Mouse (Mus musculus) mouse trophoblast stem cell (cell line): ENCODE results near the gene Dpysl4.

ENCODE experiments used
- in situ Hi-C, 2 experiments: fragments of 300-500 bp; cut with MseI, MboI; formaldehyde crosslinking; loops; 2 replicates in 1 of 2; 3 replicates in 1 of 2; pipeline ENCODE4 v1.15.1; 2025

Gene Dpysl4

DNA sequence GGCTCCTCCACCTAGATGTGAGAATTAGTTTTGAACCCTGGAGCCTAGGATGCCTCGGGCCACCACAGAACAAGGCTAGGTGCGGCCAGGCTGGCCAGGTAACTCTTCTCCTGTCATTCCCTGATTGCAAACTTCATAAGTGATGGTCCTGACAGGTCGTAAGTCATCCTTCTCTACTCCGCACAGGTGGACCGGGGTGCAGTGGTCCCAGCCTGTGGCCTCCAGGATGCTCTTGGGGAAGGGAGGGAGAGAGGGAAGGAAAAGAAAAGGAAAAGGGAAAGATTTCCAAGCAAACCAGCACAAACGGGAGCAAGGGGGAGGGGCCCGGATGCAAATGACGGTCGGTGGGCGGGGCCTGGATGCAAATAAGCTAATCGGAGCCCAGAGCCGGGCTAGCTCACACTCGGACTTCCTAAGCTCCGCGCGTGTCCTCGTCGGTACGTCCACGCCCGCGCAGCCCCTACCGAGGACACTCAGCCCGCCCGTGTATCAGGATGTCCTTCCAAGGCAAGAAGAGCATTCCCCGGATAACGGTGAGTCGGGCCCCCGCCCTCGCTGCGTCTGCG is at the start of gene Dpysl4:
Dpysl4 (plus strand) TSS at position 373 of the 566 bp plus-strand sequence.
- in situ Hi-C loops: no loop called here

DNA sequence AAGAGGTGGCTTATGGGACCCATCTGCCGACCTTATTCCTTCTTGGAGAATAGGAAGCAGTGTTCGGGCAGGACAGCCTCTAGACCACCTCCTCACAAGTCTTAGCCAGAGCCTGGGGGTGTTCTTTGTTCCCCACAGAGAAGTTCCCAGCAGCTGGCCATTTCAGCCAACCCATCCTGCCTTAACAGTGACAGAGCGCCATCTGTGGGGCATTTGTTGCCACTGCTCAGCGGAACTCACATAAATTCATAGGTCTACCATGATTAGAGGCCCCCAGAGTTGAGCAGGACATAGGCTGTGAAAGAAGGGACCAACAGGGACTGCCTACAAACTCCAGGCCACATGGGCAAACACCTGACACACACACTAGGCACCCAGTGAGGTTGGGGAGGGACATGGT is 22.4 kb upstream of the Dpysl4 start:
- in situ Hi-C loops: no loop called here

- in situ Hi-C loops: no loop called here
Measured at GRCm38 (mm10) chr7:139068182-139068623, 17.6 kb upstream of the Dpysl4 start.

DNA sequence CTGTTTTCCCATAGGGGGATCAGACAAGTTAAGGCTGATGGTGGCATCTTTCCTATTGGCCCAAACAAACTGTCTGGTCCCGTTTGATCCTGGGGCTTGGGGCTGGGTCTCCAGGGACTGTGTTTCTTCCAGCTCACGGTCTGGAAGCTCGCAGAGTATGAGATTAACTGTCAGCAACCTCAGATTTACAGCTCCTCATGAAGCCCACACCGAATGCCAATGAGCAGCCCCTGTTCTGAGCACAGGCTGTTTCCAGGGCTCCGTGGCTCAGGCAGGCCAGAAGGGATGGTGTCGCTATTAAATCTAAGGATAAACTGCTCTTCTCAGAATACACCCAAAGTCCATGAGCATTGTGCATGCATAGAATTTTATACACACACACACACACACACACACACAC is 11.6 kb upstream of the Dpysl4 start:
- in situ Hi-C loops: no loop called here

- in situ Hi-C loops: no loop called here
Measured at GRCm38 (mm10) chr7:139075054-139075794, 10.6 kb upstream of the Dpysl4 start.

DNA sequence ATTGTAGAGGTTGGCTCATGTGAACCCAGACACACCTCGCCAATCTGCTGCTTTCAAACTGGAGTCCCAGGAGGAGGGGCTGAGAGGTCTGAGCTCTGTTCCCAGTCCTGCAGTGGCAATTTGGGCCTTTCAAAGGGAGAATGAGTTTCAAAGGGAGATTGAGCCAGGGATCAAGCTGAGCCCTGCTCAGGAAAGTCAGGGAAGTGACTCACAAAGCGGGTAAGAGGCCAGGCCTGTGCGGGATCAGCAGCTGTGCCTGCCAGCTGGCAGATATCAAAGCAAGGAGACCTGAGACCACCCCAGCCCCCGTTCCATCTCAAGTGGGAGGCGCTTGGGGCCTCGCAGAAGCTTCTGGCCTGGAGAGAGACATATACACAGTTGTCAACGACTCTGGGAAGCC is 8.5 kb upstream of the Dpysl4 start:
- in situ Hi-C loops: no loop called here

DNA sequence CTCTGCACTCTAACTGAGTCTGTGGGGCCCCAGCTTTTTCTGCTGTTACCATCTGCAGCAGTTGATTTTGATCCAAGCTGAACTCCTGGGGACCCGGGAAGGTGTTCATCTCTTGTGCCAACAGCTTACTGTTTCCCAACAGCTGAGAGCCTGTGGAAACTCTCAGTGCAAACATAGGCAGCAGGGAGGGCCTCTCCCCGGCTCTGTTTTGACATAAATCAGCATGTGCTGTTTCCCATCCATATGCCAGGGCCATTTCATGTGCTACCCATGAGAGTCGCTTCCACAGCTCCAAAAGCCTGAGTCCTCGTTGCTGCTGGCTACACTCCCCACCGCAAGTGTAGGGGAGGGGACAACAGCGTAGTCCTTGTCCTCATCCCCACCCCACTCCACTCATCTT is 7.6 kb upstream of the Dpysl4 start:
- in situ Hi-C loops: no loop called here

- in situ Hi-C loops: no loop called here
Measured at GRCm38 (mm10) chr7:139079141-139079540, 6.7 kb upstream of the Dpysl4 start.

GRCm38 (mm10) chr7:139080714-139081113 is 5.1 kb upstream of the Dpysl4 start:
- in situ Hi-C loops: no loop called here

GRCm38 (mm10) chr7:139081158-139081557 is 4.6 kb upstream of the Dpysl4 start:
- in situ Hi-C loops: no loop called here

DNA sequence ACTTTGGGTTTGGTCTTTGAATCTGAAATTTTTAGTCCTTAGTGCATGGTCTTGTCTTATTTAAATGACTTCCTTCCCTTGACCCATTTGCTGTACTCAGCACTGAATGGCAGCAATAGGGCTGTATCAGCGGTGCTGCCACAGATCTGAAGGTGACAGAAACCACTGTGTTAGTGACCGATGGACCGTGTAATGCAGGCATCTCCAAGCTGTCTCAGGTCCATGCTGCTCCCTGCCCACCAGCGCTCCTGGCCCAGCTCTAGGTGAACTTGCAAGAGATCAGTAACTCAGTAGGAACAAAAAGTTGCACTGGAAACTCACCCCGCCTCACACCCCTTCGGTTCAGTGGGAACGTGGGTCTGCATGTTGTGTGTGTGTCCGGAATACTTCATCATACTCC is 3.5 kb upstream of the Dpysl4 start:
- in situ Hi-C loops: no loop called here

- in situ Hi-C loops: no loop called here
Measured at GRCm38 (mm10) chr7:139084316-139084715, 1.5 kb upstream of the Dpysl4 start.

DNA sequence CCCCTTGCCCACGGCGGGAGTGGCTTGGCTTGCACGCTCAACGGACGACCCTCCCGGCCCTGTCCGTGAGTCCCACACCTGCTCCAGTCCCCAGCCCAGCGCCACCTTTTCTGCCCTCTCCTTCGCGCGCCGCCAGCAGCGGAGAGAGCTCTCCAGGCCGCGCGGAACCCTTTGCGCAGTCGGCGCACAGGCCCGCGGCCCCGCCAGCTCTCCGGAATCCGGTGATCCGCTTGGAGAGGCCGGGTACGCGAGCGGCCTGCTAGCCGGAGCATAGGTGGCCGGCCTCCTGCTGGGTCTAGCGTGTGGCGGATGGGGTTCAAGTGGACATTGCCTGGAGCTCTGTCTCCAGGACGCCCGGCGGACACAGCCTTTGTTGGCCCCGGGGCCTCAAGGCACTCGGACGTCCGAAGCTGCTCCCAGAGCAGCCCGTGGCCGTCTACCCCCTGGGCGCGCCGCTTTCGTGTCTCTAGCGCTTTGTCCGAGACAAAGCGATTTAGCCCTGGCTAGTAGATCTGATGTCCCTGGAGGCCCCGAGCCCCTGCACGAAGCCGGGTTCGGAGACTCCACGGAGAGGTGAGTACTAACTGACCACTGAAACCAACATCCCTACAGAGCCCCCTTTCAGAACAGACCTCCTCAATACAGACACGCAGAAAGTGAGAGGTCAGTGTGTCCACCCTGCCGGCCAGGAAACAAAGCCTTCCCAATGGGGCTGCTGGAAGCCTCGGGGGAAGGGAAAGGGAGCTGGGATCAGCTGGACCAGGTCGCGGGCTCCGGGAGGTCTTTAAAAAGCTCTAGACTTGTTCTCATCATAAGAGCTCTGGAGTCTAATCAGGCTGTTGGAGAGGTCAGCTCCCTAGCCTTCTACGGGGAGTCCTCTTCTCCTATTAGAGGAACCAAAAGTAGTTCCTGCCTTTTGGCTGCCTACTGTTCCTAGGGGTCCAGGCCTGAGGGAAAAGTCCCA is 676 bp downstream of the Dpysl4 start:
- in situ Hi-C loops: no loop called here

DNA sequence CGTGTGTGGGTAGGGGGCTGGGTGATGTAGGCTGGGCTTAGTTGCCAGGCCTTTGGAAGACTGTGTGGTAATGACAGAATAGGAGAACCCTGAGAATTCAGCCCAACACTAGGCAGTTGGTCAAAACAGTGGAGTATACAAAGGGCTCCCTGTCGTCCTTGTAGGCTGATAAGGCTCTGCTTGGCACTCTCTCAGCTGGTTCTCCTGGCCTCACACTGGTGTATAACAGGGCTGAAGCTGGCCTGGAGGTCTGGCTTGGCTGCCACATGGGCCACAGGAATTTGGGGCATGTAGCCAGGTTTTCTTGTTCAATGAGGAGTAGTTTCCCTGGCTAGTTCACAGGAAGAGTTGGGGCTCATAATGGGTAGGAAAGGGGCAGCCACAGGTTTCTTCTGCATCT is 2.0 kb downstream of the Dpysl4 start:
- in situ Hi-C loops: no loop called here

- in situ Hi-C loops: no loop called here
Measured at GRCm38 (mm10) chr7:139089892-139090874, 4.4 kb downstream of the Dpysl4 start.

GRCm38 (mm10) chr7:139091681-139092080 is 5.9 kb downstream of the Dpysl4 start:
- in situ Hi-C loops: no loop called here

DNA sequence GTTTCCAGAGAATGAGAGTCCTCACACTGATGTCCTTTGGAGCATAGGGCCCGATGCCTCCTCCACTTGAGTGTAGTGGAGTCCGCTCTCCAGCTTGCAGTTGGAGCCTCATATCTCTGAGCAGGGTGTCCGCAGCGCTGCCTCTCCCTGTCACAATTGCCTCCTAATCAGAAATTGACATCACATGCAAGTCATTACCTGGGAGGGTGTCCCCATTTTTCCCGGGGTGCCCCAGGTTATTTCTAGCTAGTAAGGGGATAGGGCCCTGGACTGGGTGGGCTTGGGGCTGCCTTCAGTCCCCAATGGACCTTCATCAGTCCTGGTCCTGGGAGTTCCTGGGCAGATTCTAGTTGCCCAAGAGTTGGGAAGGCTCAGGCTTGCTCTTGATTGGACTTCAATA is 6.9 kb downstream of the Dpysl4 start:
- in situ Hi-C loops: no loop called here

DNA sequence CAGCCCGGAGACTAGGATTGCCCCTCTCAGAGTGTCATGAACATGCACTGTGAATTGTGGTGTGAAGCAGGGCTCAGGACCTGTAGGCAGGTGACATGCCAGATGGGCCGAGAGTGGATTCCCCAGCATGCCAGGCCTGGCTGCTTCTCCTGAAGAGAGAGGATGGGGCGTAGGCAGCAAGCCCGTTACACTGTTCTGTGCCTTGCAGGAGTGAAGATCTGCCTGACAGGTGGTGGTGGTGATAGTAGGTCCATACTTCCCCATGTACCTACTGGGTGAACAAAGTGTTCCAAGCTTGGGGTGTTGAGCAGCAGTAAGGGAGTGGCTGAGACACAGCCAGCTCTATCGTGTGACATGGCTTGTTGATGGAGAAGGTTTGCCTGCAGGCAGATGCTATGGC is 7.3 kb downstream of the Dpysl4 start:
- in situ Hi-C loops: no loop called here

- in situ Hi-C loops: no loop called here
Measured at GRCm38 (mm10) chr7:139093781-139094180, 8.0 kb downstream of the Dpysl4 start.

DNA sequence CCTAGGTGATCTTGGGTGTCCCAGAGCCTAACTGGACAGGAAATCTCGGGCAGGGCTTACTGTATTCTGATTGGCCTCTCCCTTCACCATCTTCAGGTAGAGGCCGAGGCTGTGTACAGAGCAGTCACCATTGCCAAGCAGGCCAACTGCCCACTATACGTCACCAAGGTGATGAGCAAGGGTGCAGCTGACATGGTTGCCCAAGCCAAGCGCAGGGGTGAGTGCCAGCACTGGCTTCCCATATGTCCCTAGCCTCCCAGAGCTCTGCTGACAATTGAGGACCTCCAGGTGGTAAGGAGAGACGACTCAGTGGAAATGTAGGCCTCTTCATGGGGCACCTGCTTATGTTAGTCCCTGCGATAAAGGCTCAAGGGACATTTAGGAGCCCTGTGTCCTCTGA is 9.0 kb downstream of the Dpysl4 start:
- in situ Hi-C loops: no loop called here

- in situ Hi-C loops: no loop called here
Measured at GRCm38 (mm10) chr7:139095282-139095681, 9.5 kb downstream of the Dpysl4 start.
